Mouse (Mus musculus) brain, embryonic 14.5 days (tissue): ENCODE data around the gene Ubtfl1.

Experiments
- CTCF ChIP-seq: fragments of 200-500 bp; IDR thresholded peaks from 2 replicates; pipeline ENCODE4 v1.5.1; 2012; ENCODE audit warnings: inconsistent platforms, mild to moderate bottlenecking, moderate library complexity, borderline replicate concordance; ENCODE audit not compliant: insufficient read depth, insufficient read length; ENCODE audit errors: extremely low read depth
- POLR2A ChIP-seq: fragments of 200-500 bp; IDR thresholded peaks from 2 replicates; pipeline ENCODE4 v1.6.1; 2012; ENCODE audit warnings: mild to moderate bottlenecking, inconsistent platforms, borderline replicate concordance; ENCODE audit not compliant: poor library complexity, insufficient read depth, insufficient read length, severe bottlenecking; ENCODE audit errors: extremely low read depth

DNA sequence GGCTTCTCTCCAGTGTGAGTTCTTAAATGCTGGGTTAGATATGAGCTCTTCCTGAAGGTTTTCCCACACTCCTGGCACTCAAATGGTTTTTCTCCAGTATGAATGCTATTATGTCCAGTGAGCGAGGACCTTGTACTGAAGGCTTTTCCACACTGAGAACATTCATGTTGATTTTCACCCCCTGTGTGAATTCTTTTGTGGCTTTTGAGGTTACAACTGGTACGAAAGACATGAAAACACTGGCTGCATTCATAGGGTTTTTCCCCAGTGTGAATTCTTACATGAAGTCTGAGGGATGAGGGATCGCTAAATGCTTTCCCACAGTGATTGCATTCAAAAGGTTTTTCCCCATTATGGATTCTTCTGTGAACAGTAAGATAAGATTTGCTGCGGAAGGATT is 52.3 kb downstream of the Ubtfl1 start:
- TF ChIP-seq CTCF: no peak
- no peak for TF ChIP-seq POLR2A
